Mouse (Mus musculus) adrenal gland, postnatal 25 days (tissue): ENCODE results near the gene Elmo3. TPM values are rescaled to one million over a fixed set of nuclear protein-coding genes. Genes with fewer than 3 reads are reported as not detected.
A peak's percentile ranks its signal among the peaks of the same experiment; 100 is the strongest.
"Not testable (repeated sequence)": the region's sequence is repeated elsewhere in the genome, so short reads cannot be mapped to it uniquely, and the experiment has no call there.

Experiments used
- DNase-seq: peaks from one replicate; pipeline ENCODE4 v3.0.0; 2021; ENCODE audit warnings: mixed read lengths
- total RNA-seq: library from RNA; stranded (reverse); gene quantifications from 2 replicates; pipeline ENCODE4 v1.2.3, GENCODE M21; 2021

The Elmo3 gene
- total RNA-seq, 1 experiment from 2014 or later: 9.8 TPM

DNA sequence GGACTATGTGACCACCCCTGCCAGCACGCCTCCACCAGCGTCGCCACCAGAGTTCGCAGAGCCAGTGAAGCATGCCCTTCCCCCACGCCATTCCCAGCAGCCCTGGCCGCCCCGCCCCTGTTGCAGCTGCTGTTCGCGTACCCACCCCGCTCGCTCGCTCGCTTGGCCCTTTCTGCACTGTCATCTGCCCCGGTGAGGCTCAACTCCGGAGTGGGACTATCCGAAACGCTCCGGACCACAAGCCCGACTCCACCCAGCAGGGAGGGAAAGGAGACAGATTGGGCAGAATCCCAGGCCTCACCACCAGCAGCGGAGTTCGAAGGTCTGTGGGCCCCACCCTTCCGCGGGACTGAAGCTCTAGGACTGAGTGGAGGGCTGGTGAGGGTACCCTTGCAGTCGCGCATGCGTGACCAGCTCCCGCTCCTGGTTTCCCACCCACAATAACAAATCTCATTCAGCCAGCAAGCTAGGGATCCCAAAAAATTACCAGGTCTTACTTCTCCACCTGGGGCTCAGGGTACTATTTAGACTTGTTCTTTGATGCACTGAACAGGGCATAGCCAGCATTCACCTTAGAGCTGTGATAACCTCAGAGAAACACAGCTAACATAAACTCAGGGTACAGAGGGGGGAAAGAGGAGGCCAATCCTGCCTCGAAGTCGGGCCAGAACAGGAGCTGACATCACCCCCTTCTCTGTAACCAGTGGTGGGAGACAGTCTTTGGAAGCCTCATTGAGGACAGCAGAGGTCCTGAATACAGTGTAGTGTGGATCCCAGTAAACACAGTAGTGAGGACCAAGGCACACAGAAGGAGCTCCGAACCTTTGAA, 28.9 kb upstream of the Elmo3 start:
- peak; percentile 66 for DNase-seq

DNA sequence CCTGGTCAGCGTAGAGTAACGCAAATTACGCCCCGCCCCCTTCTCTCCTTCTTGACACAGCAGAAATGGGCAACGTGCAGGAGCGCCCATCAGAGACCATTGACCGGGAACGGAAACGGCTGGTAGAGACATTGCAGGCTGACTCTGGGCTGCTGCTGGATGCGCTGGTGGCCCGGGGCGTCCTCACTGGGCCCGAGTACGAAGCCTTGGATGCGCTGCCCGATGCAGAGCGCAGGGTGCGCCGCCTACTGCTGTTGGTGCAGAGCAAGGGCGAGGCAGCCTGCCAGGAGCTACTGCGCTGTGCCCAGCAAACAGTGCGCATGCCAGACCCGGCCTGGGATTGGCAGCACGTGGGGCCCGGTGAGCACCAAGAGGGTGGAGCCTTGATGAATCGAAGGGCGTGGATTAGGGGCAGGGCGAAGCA, 26.5 kb upstream of the Elmo3 start:
- DNase-seq: peak; percentile 91

DNA sequence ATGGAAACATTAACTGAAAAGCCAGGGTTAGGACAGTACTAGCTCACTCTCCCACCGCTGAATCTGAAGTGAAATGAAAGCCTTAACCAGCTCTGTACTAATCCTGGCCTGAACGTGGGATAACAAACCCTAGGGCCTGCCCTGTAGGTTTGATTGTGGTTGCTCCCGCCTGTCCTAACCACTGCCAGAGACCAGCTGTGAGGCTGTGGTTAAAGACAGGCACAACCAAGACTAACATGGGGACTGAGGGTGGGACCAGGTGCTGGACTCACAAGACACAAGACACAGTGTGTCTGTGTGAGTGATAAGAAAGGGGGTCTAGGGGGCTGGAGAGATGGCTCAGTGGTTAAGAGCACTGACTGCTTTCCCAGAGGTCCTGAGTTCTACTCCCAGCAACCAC, 24.8 kb upstream of the Elmo3 start:
- DNase-seq: no peak

DNA sequence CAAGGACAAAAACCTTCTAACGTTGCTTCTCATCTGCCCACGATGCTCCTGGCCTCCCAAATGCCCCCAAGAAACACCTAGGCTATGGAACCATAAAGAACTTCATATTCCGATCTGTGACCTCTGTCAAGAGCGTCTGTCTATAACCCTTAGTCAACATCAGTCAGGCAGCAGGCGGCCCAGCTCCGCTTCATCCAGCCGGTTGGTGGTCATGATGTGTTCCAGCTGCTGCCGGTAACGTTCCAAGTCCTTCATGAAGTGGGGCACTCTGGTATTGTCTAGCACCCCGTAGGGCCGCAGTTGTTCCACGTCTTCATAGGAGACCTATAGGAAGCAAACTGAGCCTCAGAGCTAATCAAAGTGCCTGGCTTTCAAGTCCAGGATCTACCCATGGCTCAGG, 23.6 kb upstream of the Elmo3 start:
- no peak for DNase-seq

DNA sequence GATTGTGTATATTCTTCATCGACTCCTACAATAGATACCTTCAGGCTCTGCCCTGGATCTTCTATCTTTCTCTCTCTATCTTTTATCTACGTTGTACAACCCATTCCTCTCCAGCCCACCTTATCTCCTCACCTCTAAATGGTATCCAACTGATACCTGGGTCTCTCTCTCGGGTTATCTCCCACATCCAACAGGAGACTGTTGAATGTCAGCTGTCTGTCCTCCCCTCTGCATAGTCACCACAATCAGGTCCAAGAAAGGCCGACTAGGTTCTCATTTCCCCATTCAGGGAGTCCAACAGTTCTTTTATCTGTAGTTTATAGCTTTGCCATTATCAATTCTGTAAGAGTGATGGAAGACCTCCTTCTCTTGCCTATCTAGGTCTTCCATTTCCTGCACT, 23.2 kb upstream of the Elmo3 start:
- no peak for DNase-seq

DNA sequence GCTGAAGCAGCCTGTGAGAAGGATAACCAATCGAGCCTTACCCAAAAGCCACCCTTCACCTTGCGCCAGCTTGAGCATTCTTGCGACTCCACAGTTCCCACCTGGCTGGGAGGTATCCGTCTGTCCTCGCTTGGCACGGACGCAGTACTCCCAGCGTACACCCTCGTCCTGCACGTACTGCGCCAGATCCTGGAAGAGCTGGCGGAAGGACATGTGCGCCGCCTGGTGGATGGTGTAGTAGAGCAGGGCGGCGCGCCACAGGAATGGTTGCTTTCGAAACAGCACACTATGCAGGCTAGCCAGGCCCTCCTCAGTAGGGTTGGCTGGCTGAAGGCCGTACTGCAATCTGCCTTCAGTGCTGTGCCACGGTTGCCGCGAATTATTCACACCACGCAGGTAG, 22.3 kb upstream of the Elmo3 start:
- DNase-seq: peak; percentile 79

DNA sequence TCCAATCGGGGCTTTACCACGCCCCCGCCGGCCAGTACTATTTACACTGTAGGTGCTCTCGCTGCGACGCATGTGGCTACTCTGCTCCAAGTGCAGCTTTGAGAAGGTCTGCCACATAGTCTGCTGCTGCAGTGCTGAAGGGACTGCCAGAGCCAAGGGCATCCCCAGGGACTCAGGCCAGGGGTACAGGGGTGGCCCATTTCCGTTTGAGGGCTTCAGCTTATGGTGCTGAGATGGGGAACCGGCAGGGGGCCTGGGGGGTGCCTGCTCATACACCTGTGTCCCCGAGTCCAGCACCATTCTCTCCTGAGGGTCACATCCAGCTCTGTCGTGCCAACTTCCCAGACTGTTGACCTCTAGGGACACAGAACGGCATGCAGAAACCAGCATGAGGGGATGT, 19.9 kb upstream of the Elmo3 start:
- DNase-seq: no peak

DNA sequence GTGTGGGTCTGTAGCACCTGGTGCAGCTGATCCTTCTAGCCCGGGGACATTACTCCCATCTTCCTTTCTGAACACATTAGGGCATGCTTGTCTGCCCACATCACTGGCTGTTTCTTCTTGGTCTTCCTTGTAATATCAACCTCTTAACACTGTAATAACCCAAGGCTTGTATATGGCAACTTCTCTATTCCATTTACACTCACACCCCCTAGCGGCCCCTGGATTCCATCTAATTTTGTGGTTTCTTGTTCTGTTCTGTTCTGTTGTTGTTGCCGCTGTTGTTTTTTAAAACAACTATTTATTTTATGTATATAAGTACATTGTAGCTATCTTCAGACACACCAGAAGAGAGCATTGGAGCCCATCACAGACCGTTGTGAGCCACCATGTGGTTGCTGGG, 18.5 kb upstream of the Elmo3 start:
- no peak for DNase-seq

DNA sequence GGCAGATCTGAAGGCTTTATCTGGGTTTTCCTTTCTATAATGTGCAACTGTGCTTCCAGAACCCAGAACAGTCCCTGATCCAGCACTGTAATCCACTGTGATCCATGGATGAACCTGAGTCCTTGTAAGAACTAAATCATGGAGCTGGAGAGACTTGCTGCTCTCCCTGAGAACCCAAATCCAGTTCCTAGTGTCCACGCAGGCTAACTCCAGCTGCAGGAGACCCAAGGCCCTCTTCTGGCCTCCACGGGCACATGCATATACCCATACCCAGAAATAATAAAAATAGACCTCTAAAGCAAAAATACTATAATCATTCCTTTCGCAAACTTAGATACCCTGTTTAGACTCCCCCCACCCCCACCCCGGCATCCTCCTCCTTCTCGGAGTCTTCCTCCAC, 17.2 kb upstream of the Elmo3 start:
- no peak for DNase-seq

DNA sequence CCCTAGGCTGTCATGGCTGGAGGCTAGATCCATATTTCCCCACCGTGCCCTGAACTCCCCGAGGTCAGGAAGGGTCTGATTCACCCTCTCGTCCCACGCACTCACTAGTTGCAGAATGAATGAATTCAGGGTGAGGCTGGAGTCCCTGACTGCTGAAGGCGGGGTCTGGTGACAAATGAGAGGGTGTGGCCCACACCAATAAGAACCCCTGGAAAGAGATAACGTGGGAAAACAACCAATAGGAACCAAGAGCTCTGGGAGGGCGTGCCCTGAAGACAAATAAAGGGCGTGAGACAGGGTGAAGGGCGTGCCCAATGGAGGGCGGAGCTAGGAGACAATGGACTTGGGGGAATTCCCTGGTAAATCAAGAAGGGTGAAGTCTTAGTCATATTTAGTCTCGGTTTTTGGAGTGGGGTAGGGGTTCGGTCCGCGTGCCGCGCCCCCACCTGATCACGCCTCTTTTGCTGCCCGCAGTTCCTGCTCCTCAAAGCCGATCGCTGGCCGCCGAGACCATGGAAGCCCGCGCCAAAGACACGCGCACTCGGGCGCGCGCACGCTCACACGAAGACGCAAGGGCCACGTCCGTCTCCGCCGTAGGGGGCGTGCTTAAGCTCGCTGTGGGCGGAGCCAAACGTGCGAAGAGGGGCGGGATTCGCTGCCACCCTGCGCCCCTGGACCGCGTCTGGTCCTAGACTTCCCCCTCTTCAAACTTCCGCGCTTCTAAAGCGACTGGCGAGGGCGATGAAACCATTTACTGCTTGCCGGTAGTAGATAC, 16.3 kb upstream of the Elmo3 start:
- peak; percentile 92 for DNase-seq

DNA sequence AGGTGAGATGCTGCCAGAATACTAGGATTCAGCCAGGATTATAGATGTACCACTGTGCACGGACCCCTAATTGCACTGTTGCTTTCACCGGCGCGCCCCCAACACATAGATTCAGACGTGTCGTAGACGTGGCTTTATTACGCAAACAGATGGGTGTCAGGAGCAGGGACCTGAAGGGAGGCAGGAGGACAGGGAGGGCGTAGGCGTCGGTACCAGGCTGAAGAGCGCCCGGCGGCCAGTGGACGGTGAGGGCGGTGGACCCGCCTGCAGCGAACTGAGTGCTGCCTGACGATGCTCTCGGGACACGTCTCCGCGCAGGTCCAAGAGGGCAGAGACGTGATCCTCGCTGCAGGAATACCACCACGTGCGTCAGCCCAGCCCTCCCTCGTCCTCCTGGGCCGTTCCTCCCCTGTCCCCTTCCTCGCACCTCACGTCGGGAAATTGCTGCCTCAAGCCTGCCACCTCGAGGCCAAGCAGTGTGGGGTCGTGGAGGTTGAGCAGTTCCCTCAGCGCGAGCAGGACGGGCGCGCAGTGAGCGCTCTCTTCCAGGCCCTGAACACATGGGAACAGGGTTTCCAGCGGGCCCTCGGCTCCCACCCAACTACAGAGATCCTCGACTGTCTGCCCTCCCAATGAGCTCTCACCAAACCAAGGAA, 15.5 kb upstream of the Elmo3 start, which contains the start of gene 4931428F04Rik:
TSS of gene 4931428F04Rik (minus strand) at position 60 of the 656 bp plus-strand sequence.
- DNase-seq: peak; percentile 53

DNA sequence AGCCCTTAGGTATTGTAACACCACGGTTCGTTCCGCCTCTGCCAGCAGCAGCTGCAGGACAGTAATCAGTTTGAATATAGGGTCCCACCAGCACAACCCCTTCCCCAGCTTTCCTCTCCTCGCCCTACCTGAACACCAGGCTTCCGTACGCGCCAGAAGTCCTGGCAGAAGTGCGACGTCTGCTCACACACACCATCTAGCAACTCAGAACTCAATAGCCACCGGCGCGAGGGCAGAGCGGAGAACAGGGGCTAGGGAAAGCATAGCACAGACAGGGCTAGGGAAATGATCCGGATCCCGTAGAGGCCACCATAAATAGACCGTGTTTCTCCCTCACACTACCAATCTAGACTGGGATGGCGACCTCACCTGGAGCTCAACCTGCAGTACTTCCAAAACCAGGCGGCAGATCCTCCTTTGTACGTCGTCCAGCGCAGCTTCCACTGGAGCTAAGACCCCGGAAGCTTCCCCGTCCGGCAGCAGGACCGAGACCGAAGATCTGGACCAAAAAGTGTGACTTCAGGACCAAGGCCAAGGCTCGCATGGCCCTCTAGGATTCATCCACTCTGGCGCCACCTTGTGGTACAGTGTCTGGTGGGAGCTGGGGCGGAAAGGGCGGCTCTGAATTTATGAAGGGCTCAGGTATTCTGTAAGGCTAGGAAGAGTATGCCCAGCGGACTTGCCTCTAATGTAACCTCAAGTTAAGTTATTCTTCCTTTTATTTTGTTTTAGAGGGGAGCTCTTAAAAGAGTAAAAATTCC, 14.7 kb upstream of the Elmo3 start:
- DNase-seq: peak; percentile 93

DNA sequence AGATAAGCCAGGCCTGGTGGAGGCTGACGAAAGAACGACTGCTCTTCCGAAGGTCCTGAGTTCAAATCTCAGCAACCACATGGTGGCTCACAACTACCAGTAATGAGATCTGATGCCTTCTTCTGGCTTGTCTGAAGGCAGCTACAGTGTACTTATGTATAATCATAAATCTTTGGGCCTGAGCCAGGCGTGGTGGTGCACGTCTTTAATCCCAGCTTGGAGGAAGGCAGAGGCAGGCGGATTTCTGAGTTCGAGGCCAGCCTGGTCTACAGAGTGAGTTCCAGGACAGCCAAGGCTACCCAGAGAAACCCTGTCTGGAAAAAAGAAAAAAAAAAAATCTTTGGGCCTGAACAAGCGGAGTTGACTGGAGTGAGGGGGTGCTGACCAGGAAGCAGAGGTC, 14.0 kb upstream of the Elmo3 start:
- not testable (repeated sequence) for DNase-seq

DNA sequence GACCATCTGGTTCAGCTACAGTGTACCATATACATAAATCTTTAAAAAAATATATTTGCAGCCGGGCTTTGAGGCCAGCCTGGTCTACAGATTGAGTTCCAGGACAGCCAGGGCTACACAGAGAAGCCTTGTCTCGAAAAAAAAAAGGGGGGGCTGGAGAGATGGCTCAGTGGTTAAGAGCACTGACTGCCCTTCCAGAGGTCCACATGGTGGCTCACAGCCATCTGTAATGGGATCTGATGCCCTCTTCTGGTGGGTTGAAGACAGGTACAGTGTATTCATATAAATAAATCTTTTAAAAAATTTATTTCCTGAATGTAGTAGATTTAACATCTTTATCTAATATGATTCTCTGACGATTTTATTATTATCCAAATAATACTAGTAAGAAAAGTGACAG, 13.6 kb upstream of the Elmo3 start:
- not testable (repeated sequence) for DNase-seq

DNA sequence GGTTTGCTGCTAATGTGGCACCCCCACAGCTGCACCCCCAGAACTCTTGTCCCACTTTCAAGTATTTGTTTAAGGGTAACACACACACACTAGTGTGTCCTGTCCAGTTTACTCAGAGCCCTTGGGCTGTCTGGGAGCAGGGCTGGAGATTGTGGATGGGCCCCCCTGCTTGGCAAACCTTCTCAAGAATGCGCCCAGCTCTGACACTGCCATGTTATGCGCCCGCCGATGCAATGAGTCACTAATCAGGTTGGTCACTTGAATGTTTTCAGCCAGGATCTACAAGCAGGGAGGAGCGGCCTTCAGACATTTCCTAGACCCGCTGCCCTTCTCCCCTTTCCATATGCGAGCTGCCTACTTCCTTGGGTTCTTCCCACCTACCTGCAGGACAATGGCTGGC, 12.9 kb upstream of the Elmo3 start:
- DNase-seq: no peak

DNA sequence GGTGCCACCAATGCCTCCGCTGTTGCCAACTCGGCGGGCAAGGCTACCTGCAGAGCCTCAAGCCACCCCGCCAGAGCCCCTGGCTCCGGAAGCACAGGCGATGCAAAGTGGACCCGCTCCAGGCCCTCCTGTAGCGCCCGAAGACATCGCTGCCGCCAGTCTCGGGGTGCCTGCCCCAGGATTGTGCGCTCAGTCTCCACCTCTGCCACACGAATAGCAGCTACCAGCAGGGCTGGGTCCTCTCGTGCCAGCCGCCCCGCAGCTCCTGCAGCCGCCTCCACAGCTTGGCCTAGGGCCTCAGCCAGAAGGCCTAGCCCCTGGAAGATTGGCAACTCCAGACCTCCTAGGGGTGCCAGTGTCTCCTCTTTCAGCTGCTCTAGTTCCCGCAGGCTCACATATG, 12.0 kb upstream of the Elmo3 start:
- no peak for DNase-seq

DNA sequence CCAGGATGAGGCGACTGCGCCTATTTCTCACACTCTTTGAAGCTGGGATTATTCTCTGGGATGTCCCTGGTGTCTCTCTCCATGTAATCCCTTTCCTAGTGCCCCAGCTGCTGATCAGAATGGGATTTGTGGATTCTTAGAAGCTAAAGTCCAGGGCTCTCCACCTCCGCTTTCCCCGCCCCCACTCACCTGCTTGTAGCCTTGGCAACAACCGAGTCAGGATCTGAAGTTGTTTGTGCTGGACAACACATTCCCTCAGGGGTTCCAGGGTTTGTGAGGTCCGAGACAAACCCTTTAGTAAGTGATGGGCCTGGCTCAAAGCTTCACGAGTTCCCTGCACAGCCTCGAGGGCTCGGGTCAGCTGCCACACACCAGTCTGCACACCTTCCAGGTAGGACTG, 10.6 kb upstream of the Elmo3 start:
- no peak for DNase-seq

DNA sequence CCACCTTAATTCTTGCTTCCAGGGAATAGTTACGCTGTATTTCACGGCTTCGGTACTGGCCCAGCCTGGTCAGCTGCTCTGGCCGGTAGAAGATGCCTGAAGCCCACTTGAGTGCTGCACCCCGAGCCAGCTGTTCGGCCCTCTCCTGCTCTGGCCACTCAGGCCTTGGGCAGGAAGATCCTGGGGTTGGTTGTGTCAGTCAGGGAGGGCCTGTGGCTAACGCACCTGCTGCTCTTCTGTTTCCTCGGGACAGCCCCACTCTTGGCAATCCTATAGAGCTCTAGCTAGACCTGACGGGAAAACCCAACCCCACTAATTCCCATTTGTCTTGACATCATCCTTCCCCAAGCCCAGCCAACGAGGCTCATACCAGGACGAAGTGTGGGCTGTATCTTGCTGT, 10.1 kb upstream of the Elmo3 start:
- no peak for DNase-seq

DNA sequence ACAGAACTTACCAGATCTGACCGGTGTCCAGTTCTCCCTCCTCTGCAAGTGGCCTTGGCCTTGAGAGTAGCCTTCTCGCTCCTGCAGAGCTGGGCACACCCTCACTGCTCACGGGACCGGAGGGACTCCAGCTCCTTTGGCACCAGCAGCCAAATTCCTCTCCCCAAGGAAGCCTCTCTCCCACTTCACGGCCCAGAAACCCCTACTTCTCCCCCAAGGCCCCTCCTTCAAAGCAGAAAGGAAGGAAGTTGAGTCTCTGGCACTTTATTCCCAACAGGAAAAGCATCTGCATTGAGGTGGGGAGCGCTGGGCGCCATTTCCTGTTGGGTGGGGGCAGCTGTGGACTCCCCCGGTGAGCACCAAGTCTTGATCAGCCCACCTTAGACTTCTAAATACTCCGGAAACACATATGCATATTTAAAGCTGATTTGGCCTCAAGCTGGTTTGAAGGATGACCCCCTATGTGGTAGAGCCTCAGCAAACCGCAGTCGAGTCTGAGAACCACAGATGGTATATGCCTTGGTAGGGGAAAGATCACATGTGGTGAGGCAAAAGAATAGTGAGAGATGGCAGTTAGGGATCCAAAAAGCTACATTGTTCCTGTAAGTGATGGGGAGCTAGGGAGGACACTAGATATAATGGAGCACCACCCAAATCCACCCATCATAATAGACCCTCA, 9.4 kb upstream of the Elmo3 start, which contains the start of gene Exoc3l:
TSS of gene Exoc3l (minus strand) at position 207 of the 679 bp plus-strand sequence.
- DNase-seq: peak; percentile 62

DNA sequence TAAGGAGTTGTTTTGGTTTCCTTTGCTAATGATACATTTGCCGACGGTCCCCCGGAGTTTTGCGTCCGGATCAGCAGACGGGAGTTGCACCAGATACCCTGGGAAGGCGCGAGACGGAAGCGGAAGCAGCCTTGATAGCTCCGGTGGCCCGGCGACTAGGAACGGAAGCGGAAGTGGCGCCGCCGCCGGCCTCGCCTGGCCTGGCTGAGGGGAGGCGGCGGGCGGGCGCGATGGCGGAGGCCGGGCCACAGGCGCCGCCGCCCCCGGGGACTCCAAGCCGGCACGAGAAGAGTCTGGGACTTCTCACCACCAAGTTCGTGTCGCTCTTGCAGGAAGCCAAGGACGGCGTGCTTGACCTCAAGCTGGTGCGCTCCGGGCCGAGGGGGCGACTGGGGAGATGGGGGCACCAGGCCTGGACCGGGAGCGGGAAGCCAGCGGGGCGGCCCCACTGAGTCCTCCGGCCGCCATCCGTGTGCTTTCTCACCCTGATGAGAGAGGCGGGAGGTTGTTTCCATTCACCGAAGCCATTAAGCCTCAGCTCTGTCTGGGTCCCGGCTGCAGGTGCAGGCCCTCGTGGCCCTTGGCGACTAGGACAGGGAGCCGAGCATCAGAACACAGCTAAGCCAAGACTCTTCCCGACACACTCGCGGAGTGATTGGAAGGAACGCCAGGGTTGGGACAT, 7.7 kb upstream of the Elmo3 start, which contains the start of gene E2f4:
TSS of gene E2f4 (plus strand) at position 153 of the 682 bp plus-strand sequence.
- peak; percentile 94 for DNase-seq
